Mouse (Mus musculus): ENCODE measurements around the gene Tas1r1.

The Tas1r1 gene

DNA sequence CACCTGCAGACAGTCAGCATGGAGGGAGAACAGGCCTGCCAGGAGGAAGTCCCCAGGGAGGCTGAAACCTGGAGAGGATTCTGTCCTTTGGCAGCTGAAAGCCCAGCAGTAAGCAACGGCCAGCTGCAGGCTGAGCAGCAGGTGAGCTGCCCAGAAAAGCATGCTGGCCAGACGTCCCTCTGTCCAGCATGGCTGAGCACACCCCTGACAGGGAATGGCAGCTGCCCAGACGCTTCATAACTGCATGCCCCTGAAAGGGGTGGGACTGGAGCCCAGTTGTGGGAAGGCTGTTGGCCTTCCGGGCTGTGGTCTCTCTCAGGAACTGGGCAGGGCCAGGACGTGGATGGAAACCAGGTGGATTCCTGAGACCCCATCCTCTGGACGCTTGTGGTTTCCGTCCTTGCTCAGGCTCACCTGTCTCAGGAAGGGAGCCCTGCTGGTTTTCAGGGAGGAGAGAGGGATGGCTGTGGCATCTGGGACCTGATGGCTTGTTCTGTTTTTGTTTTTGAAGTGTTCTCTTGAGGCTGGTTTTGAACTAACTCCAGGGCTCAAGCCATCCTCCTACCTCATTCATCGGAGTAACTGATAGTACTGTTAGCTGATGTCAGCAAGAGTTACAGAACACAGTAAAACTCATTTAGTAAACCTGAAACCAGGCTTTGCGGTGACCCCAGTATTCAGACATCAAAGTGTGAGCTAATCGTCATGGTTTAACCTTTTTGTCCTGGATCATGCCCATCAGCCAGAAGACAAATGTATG is at the start of gene Tas1r1:
Tas1r1 (minus strand) TSS at position 344 of the 760 bp plus-strand sequence.
- DNase-seq (ENCODE audit: low read depth, low spot score) = no peak

DNA sequence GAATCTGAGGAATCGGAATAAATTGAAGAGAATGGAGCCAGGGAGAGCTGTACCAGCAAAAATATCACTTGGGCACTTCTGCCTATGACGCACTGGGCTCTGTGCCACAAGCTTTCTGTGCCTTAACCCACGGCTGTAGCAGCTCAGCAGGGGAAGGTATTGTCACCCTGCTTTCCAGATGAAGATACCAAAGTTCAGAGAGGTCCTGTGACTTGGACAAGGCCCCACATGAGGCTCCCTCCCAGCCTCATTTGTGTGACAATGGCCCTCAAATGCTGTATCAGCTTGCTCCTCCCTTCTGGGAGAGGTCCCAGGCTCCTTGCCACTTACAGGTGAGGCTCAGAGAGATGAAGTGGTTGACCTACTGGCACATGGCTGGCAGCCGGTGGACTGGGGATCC is 49.8 kb upstream of the Tas1r1 start:
- no peak for DNase-seq (ENCODE audit: low read depth, low spot score)

DNA sequence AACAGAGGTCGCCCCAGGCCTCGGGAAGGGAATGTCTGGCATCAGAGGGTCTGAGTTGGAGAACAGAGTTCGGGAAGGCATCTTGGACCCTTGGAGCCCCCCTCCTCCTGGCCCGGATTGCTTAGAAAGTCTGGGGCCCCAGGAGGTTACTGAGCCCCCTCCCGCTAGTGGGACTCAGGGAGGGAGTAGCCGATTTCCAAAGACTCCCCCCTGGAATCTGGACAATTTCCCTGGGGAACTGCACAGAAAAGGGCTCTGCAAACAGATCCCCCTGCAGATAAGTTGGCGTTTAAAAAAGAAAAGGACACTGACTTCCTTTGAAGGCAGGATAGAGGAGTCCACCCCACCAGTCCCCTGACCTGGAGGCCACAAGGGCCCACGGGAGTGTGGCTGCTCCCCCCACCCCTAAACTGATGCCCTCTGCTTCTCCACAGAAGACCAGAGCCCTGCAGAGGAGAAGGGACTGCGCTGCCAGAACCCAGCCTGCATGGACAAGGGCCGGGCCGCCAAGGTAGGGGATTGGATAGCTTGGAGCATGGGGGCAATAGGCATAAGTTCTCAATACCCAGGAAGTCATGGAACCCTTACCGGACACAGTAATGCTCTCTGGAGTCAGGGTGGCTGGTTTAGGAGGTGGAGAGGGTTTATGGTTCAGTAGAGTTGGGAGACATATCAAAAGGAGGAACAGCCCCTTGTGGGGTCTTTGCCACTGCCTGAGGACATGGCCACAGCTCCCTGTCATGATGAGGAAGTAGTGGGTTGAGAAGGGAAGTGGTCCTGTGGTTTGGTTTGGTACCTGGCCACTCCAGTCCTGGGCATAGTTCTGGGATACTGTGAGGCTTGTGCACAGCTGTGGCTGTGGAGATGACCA is 49.1 kb upstream of the Tas1r1 start:
- no peak for DNase-seq (ENCODE audit: low read depth, low spot score)

DNA sequence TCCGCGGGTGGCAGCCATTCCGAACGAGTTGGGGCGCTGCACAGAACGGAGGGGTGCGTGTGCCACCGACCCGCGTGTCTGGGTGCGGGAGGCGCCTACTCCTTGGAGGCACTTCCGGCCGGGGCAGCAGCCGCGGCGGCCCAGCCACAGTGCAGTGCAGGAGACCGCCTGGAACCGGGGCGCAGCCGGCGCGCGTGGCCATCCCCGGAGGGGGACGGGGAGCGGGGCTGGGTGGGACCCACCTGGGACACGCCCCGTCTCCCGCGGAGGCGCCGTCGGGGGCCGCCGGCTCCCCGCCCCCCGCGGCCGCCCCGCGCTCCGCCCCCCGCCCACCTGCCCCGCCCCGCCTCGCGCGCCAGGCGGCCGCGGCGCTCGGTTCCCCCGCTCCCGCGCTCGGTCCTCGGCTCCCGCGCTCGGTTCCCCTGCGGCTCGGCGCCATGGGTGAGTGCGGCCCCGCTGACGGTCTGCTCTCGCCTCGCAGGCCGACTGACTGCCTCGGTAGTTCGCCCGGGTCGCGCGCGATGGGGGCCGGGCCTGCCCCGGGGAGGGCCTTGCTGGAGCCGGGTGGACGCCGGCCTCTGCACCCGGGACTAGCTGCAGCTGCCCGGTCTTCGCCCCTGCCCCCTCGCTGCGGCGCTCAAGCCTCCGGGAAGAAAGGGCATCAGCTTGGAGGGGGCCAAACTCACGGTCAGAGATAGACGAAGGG is 48.3 kb upstream of the Tas1r1 start:
- no peak for DNase-seq (ENCODE audit: low read depth, low spot score)

DNA sequence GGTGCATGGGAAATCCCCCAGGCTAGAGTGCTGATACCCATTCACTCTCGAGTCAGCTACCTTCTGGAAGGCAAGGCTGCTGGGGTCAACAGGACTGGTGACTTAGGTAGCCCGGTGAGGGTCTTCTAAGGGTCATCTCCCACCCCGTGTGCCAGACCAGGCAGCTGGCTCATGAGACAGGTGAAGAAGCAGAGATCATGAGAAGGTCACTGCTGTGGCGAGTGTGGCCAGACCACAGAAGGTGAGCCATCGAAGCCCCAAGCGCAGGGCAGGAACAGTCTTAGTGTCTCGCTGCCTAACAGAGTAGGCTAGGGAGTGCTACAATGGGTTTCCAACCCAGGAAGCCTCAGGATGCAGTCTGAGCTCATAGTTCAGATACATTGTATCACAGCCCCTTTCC is 46.2 kb upstream of the Tas1r1 start:
- no peak for DNase-seq (ENCODE audit: low read depth, low spot score)

DNA sequence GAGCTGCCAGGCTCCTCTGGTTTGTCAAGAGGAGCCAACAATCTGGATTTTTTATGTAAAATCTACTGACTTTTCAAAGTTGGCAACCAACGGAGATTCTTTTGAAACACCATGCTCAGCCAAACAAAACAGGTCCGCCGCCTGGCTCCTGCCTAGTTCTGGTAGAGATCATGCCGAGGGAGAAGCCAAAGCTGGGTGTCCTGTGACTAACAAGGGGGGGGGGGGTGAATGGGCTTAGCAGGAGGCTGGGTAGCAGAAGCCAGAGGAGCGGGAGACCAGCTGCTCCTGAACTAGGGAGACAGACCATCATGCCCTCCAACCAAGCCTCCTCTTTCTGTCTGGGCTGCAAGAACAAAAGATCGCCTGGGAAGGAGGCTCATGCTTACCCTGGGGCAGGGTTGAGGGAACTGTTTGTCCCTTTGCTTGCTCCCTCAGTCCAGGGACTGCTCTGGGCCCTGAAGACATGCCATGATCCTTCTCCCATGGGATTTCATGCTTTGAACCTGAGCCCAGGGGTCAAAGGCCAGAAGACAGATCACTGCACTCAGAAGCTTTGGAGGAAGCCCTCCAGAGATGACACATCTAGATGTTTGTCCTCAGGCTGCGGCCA is 45.3 kb upstream of the Tas1r1 start:
- no peak for DNase-seq (ENCODE audit: low read depth, low spot score)

DNA sequence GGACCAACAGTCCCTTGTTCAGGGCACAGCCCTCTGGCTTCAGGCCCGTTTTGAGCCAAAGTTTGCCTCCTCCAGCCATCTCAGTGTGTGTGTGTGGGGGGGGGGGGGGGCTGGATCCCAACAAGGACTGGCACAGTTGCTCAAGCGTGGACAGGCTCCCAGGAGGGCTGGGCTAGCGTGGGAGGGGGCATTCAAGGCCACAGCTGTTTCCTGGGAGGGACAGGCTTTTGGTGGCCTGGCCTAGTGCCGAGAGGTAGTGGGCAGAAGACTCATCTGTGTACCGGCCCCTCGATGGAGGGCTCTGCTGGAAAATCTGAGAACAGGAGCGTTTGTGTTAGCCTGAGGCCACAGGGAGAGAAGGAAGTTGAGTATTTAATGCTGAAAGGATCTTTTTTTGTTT is 41.6 kb upstream of the Tas1r1 start:
- DNase-seq (ENCODE audit: low read depth, low spot score) = no peak

DNA sequence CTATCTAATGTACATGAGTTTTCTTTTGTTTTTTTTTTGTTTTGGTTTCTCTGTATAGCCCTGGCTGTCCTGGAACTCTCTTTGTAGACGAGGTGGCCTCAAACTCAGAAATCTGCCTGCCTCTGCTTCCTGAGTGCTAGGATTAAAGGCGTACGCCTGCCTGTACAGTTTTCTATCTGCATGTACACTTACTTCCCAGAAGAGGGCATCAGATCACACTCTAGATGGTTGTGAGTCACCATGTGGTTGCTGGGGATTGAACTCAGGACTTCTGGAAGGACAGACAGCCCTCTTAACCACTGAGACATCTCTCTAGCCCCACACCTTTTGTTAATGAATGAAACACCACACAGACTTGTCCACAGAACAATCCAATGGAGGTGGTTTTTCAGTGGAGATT is 40.9 kb upstream of the Tas1r1 start:
- no peak for DNase-seq (ENCODE audit: low read depth, low spot score)

DNA sequence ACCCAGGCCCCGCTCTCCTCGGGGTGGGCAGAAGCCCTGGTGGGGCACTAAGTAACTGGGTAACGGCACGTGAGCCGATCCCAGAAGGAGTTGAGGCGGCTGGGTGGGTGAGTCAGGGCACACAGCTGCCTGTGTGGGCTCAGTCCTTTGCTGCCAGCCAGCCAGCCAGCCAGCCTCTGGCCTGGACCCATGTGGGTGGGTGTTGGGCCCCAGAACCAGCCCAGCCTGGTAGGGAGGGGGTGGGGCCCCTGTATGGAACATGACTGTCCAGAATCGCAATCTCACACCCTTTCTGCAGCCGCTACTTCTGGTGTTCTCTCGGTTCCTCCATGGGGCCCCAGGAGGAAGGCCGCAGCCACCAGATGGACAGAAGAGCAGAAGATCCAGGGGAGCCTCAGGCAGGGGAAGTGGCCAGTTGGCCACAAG is 39.8 kb upstream of the Tas1r1 start:
- DNase-seq (ENCODE audit: low read depth, low spot score) = no peak

DNA sequence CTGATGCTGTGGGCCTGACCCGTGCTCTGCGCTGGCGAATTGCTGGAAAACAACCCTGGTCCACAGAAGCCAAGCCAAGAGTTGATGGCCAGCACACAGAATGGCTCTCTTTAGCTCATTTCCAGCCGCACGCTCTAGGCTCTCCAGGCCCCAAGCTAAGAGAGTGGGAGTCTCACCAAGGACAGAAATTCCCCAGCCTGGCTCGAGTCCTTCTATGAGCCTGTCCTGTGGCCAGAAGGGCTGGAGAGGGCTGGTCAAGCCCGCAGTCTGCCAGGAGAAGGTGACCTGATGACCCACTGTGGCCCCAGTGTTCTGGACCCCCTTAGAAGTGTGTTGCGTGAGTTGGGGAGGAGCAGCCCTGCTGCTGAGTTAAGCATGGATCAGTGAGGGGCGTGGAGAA is 38.8 kb upstream of the Tas1r1 start:
- no peak for DNase-seq (ENCODE audit: low read depth, low spot score)

DNA sequence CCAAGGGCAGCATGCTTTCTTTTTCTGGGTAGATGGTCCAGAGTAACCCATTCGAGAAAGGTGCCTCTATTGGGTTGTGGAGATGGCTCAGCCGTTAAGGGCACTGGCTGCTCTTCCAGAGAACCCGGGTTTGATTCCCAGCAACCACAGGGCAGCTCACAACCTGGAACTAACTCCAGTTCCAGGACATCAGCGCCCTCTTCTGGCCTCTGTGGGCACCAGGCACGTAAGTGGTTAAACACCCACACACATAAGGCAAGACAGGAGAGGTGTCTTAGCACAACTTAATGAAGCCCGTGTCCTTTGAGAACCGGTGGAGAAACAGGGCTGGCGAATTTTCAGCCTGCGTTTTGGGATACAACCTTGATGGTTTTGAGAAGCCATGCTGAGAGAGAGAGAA is 36.2 kb upstream of the Tas1r1 start:
- no peak for DNase-seq (ENCODE audit: low read depth, low spot score)

DNA sequence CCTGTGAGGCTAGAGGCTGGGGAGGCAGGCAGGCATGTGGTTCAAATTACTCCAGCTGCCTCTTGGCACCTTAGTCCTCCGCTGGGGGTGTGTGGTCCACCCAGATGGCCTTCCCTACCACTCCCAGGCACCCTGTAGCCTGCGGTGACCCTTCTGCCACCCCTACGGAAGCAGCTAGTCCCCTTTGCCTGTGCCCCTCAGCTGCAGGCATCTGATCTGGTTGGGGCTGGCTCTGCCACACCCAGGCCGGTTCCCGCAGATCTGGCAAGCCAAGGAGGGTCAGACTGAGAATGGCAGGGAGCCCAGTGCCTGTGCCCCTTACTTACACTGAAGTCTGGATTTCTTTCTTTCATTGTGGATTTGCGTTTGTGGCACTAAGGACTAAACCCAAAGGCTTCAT is 35.3 kb upstream of the Tas1r1 start:
- DNase-seq (ENCODE audit: low read depth, low spot score) = no peak

DNA sequence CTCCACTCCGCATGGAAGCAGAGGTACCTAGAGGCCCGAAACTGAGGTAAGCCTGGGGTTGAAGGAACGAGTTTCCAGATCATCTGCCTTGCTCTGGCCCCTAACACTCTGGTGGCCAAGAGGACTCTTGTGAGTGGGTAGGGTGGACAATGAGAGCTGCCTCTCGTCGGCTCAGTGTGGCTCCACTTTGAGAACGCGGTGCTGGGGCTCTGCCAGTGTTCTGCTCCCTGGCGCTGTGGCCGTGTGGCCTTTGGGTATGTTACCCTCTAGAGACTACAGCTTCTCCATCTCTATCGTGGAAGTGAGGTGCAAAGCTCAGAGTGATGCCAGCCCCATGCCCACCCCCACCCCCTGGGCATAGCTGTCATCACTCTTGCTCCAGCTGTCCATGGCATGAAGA is 34.3 kb upstream of the Tas1r1 start:
- no peak for DNase-seq (ENCODE audit: low read depth, low spot score)

DNA sequence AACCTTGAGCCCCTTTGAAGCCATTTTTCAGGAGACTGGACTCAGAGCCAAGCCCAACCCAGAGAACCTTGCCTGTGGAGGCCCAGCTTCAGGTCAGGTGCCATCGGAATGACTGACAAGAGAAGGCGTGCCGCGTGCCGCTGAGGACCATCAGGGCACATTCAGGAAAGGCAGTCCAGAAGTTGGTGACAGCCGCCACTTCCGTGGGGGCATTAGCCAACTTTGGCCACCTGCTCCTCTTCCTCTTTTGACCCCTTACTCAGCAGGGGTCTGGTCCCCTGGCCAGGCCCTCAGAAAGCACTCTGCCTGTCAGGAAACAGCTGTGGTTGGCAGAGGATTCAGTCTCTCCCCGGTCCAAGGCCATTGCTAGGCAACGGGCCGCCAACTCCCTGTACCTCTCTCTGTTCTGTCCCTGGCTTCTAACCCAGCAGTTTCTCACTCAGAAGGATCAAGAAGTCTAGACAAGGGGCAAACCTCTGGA is 33.8 kb upstream of the Tas1r1 start, which contains the start of gene Plekhg5:
Plekhg5 (plus strand) TSS at position 378 of the 481 bp plus-strand sequence.
- no peak for DNase-seq (ENCODE audit: low read depth, low spot score)

DNA sequence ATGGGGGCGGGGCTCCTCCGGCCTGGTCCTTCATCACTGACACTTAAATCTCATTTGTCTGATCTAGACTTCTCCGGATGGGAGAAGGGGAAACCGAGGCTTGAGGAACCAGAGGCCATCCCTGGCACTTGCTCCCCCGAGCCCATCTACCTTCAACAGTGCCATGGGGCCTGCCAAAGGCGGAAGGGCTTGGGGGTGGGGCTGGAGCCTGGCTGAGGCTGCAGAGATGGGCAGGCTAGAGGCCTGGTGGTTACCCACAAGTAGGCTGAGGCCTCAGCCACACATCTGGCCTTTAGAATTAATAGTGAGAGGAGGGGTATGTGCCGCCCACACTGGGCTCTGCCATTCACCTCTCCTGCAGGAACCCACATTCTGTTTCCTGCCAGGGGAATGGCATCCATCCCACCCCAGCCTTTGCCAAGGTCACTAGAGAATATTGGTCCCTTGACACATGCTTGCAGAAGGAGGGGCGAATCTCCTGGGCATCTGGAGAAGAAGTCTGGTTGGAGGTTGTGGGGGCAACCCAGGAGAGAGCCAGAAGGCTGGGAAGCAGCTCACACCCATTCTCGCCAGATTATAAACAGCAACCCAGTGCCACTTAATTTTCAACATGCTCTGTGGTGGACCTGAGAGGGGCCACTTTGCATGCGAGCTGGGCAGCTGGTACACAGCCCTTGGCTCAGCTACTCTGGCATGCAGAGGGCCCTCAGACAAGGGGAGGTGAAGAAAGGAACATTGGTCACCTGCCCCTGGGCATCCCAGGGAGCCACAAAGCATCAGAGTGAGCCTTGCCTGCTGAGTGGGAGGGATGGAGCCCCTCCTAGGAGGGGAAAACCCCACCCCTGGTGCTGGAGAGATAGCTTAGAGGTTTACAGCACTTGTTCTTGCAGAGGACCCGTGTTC is 32.4 kb upstream of the Tas1r1 start:
- DNase-seq (ENCODE audit: low read depth, low spot score) = no peak

DNA sequence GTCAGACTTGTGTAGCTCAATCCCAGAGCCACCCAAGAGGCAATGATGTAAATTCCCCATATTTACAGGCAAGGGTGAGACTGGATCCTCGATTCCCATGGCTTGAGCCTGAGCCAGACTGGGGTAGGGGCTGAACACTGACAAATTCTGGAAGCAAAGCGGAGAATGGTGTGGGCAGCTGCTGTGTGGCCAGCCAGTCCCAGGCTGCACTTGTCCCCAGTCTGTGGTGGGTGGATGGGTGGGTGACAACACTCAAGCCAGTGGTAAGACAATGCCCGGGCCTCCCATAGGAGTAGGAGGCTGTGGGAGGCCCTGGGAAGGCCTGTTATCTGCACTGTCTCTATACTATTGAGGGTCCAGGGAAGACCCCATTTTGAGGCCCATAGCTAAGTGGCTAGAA is 30.9 kb upstream of the Tas1r1 start:
- no peak for DNase-seq (ENCODE audit: low read depth, low spot score)

DNA sequence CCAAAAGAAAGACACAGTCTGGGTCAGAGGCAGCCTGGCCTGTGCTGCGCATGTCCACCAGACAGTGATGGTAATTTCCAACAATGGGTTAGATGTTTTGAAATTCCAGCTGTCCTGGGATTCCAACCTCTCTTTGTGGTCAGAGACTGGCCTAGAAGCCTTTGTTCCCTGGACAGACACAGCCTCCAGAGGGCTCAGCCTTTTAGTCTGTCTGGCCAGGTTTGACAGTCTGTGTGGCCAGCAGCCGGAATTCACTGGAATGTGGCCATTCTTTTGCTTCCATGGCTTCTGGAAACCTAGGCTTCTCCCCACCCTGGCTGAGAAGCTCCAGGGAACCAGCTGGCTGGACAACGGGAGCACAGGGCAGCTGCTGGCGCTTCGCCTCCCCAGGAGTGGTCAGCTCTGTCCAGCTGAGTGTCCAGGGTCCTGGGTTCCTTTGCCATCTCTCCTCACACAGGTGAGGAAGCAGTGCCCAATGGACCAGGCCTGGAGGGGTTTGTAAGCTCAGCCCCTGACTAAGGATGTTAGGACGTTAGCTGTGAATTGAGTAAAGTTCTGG is 29.9 kb upstream of the Tas1r1 start:
- no peak for DNase-seq (ENCODE audit: low read depth, low spot score)

DNA sequence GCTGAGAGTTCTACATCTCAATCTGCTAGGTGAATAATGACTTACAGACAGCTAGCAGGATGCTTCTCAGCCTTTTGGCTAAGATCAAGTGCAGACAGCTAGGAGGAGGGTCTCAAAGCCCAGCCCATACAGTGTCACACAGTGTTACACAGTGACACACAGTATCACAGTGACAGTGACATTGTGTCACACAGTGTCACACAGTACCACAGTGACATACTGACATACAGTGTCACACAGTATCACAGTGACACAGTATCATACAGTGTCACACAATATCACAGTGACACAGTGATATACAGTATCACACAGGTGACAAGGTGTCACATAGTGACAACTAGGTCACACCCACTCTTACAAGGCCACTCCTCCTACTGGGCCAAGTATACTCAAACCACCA is 28.9 kb upstream of the Tas1r1 start:
- DNase-seq (ENCODE audit: low read depth, low spot score) = no peak

DNA sequence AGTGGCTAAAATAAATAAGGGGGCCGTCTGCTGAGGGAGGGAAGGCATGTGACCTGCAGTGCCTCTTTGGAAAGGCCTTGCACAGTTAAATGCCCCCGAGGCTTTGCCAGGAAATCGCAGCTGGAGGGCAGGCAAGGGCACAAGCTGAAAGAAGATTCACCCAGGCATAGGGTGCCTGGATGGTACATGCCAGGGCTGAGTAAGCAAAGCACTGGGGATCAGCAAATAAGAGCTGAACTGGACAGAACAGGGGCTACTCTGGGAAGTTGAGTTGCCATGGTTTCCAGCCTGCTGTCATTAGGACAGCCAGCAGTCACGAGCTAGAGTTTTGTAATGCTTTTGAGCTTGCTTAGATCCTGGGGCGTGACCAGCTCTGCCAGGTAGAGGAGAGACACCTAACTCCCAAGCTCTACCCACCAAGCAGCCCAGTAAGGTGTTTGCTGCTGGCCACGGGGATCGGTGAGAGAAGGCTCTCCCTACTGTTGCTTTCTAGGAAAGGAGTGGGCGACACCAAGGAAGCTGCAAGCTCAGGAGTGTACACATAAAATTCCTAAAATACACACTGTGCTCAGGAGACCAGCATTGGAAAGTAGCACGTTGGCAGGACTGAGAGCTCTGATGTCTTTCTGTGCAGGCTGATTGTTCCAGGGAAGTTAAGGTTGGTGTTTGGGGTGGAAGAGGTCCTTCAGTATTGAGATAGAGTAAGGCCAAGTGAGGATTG is 24.2 kb upstream of the Tas1r1 start:
- DNase-seq (ENCODE audit: low read depth, low spot score) = no peak

DNA sequence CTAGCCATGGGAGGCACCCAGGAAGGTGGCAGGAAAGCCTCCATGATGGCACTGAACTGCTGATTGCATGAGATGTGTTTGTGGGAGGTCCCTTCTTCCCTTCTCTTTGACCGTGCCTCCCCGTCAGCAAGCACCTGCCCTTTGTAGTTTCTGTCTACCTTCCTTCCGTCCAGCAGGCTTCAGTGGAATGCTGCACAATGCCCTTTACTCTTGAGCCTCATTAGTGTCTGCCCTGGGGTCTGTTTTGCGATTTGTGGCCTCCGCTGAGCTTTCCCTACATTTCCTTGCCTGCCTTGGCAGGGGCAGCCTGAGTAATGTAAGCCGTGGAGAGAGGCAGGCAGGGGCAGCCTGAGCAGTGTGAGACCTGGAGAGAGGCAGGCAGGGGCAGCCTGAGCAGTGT is 6.2 kb upstream of the Tas1r1 start:
- DNase-seq (ENCODE audit: low read depth, low spot score) = no peak

Measured in c-Kit-negative CD71-positive TER-119-positive erythroid progenitor cells, embryonic 14.5 days (primary cell).